Mouse (Mus musculus): ENCODE results near the gene Rgs3. TPM values are rescaled to one million over a fixed set of nuclear protein-coding genes. Genes with fewer than 3 reads are reported as not detected.

The Rgs3 gene
- polyA plus RNA-seq, 1 experiment from 2014 or later = 66.9 TPM

DNA sequence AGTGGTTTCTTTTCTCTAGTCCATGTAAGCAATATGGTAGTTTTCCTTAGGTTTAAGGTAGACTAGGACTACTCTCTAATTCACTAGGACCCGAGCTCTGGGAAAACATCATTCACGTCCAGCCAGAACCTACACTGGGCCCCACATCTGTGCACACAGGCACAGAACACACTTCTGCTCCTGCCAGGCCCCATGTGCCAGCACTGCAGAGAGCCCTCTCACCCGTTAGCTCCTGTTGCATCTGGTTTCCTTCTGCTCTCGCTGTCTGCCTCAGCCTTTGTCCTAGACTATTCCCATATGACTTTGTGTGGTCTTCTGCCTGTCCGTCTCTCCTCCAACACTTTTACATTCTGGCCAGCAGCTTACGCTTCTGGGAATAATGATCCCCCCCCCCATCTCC lies 25.9 kb upstream of the Rgs3 start:
- H3K4me1 ChIP-seq (ENCODE audit: control insufficient read depth, insufficient read depth, low read length) = no peaks in the 10 kb centered on the region
- no peaks in the 10 kb centered on the region for H3K36me3 ChIP-seq (ENCODE audit: control insufficient read depth, insufficient read depth, low read length)
- H3K27me3 ChIP-seq (ENCODE audit: control insufficient read depth, insufficient read depth, low read depth, low read length) = no peaks in the 10 kb centered on the region
- H3K9ac ChIP-seq (ENCODE audit: low read depth, low read length) = no peak overlapping the region
- ATAC-seq = no peak
- no peaks in the 10 kb centered on the region for H3K9me3 ChIP-seq (replicated peaks; ENCODE audit: control insufficient read depth, low read length, poor library complexity, severe bottlenecking)
- no peak overlapping the region for H3K4me2 ChIP-seq (ENCODE audit: low read length)
- WGBS = 79% methylated on average over 6 of the region's 6 CpGs
- H3K4me3 ChIP-seq (ENCODE audit: low read depth, low read length) = no peak overlapping the region
- H3K27ac ChIP-seq (ENCODE audit: low read length) = no peak overlapping the region

DNA sequence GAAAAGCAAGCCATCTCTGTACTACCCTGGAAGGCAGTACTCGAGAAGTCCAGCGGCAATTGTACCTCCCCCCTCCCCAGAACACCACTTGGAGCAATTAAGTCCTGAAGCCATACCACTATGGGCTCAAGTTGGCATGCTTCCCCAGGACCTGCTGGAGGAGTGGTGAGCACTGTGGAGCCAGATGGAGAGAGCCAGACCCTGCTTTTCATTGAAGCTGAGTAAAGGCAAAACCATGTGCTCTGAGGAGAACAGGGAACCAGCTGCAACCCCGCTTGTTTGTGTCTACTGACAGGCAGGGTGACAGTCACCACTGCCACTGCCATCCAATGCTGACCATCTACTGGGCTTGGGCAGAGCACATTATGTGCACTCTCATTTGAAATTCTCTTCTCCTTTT lies 17.8 kb upstream of the Rgs3 start:
- no peak overlapping the region for H3K9ac ChIP-seq (ENCODE audit: low read depth, low read length)

DNA sequence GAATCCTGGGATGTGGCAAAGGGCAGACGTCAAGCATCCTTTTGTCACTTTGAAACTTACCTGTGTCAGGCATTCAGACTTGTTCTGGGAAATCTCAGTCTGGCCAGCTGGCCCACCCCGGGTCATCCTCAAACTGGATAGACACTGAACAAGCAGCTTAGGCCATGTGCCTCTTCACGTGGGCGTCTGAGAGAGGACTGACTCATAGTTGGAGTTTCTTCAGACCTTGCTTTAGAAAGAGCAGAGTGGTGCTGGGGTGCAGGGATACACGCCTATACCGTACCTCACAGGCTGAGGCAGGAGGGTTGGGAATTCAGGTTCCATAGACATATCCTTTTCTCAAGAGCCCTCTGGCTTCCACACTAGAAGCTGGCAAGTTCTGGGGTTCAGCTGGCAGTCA lies 15.9 kb upstream of the Rgs3 start:
- no peaks in the 10 kb centered on the region for H3K27me3 ChIP-seq (ENCODE audit: control insufficient read depth, insufficient read depth, low read depth, low read length)
- H3K4me1 ChIP-seq (ENCODE audit: control insufficient read depth, insufficient read depth, low read length) = no peaks in the 10 kb centered on the region
- no peak overlapping the region for H3K9ac ChIP-seq (ENCODE audit: low read depth, low read length)
- no peak overlapping the region for H3K4me2 ChIP-seq (ENCODE audit: low read length)
- 92% methylated on average over 6 of the region's 6 CpGs for WGBS
- H3K4me3 ChIP-seq (ENCODE audit: low read depth, low read length) = no peak overlapping the region
- H3K36me3 ChIP-seq (ENCODE audit: control insufficient read depth, insufficient read depth, low read length) = no peaks in the 10 kb centered on the region
- no peak for ATAC-seq
- no peaks in the 10 kb centered on the region for H3K9me3 ChIP-seq (replicated peaks; ENCODE audit: control insufficient read depth, low read length, poor library complexity, severe bottlenecking)
- no peak overlapping the region for H3K27ac ChIP-seq (ENCODE audit: low read length)

More for the DNA sequence above, 17.8 kb upstream of the Rgs3 start:
- Histone ChIP-seq H3K4me3 (ENCODE audit: low read depth, low read length) (no peak overlapping the region), H3K4me2 (ENCODE audit: low read length) (no peak overlapping the region), H3K4me1 (ENCODE audit: control insufficient read depth, insufficient read depth, low read length) (no peaks in the 10 kb centered on the region), H3K27me3 (ENCODE audit: control insufficient read depth, insufficient read depth, low read depth, low read length) (no peaks in the 10 kb centered on the region), H3K36me3 (ENCODE audit: control insufficient read depth, insufficient read depth, low read length) (no peaks in the 10 kb centered on the region), H3K27ac (ENCODE audit: low read length) (no peak overlapping the region), H3K9me3 (replicated peaks; ENCODE audit: control insufficient read depth, low read length, poor library complexity, severe bottlenecking) (no peaks in the 10 kb centered on the region)
- WGBS = 85% methylated on average over 3 of the region's 3 CpGs
- no peak for ATAC-seq

DNA sequence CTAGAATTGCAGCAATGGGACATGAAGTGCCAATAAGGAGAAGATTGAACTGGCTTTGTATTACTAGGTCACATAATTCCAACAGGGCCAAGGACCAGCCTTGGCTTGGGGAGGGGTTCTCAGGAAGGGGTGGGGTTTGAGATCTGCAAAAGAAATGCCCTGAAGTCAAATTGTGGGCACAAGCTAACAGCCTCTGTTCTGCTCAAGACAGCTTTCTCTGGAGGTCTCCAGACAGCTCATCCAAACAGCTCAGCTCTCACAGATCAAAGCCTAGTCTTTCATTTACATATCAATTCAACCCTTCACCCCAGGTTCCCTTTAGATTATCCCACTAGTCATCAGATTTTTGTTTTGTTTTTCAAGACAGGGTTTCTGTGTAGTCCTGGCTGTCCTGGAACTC lies 14.8 kb upstream of the Rgs3 start:
- Histone ChIP-seq H3K36me3 (ENCODE audit: control insufficient read depth, insufficient read depth, low read length) (no peaks in the 10 kb centered on the region), H3K9ac (ENCODE audit: low read depth, low read length) (no peak overlapping the region), H3K4me1 (ENCODE audit: control insufficient read depth, insufficient read depth, low read length) (no peaks in the 10 kb centered on the region), H3K4me3 (ENCODE audit: low read depth, low read length) (no peak overlapping the region), H3K9me3 (replicated peaks; ENCODE audit: control insufficient read depth, low read length, poor library complexity, severe bottlenecking) (no peaks in the 10 kb centered on the region), H3K4me2 (ENCODE audit: low read length) (no peak overlapping the region), H3K27ac (ENCODE audit: low read length) (no peak overlapping the region), H3K27me3 (ENCODE audit: control insufficient read depth, insufficient read depth, low read depth, low read length) (no peaks in the 10 kb centered on the region)
- no peak for ATAC-seq

DNA sequence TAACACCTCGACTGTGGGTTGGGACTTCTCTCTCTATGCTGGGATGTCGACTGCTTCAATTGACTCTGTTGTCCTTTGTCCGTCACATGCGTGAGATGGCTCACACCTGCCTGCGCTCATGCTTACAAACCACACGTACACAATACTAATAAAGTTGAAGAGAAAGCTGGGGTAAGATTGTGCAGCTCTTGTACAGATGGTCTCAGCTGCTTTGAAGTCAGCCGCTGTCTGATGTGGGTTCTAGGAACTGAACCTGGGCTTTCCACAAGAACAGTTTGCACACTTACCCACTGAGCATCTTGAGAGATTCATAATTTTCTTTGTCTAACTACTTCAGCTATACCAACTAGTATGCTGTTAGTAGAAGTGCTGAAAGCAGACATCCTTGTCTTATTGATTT lies 7.7 kb upstream of the Rgs3 start:
- Histone ChIP-seq H3K36me3 (ENCODE audit: control insufficient read depth, insufficient read depth, low read length) (no peaks in the 10 kb centered on the region), H3K4me2 (ENCODE audit: low read length) (no peak overlapping the region), H3K4me1 (ENCODE audit: control insufficient read depth, insufficient read depth, low read length) (no peaks in the 10 kb centered on the region), H3K4me3 (ENCODE audit: low read depth, low read length) (no peak overlapping the region), H3K27me3 (ENCODE audit: control insufficient read depth, insufficient read depth, low read depth, low read length) (no peaks in the 10 kb centered on the region), H3K9me3 (replicated peaks; ENCODE audit: control insufficient read depth, low read length, poor library complexity, severe bottlenecking) (no peaks in the 10 kb centered on the region), H3K27ac (ENCODE audit: low read length) (no peak overlapping the region), H3K9ac (ENCODE audit: low read depth, low read length) (no peak overlapping the region)
- 88% methylated on average over 7 of the region's 7 CpGs for WGBS
- no peak for ATAC-seq

DNA sequence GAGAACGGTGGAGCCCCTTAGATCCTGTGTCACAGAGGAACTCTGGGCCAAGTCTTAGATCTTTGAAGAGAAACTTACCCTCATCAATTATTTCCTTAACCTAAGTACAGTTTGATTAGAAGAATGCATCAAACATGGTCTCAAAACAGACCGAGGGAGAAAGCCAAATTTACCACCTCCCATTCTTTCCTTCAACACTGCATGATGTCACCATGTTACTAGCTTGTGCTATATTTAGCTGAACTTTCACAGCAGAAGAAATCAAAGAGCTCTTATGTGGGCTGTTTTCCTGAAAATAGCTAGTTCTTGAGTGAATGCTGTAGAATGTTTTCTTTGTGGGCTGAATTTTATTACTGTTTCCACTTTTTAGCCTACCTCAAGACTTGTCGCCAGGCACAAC lies 2.2 kb upstream of the Rgs3 start:
- no peaks in the 10 kb centered on the region for H3K27me3 ChIP-seq (ENCODE audit: control insufficient read depth, insufficient read depth, low read depth, low read length)
- H3K4me2 ChIP-seq (ENCODE audit: low read length) = no peak overlapping the region
- no peak overlapping the region for H3K9ac ChIP-seq (ENCODE audit: low read depth, low read length)
- WGBS = 72% methylated on average over 3 of the region's 3 CpGs
- no peaks in the 10 kb centered on the region for H3K9me3 ChIP-seq (replicated peaks; ENCODE audit: control insufficient read depth, low read length, poor library complexity, severe bottlenecking)
- H3K4me3 ChIP-seq (ENCODE audit: low read depth, low read length) = no peak overlapping the region
- no peak for ATAC-seq
- H3K27ac ChIP-seq (ENCODE audit: low read length) = no peak overlapping the region
- H3K36me3 ChIP-seq (ENCODE audit: control insufficient read depth, insufficient read depth, low read length) = no peaks in the 10 kb centered on the region
- 0 out of 2 replicates have a peak, but pooled peaks cover 5% of the 10 kb centered on the region for H3K4me1 ChIP-seq (ENCODE audit: control insufficient read depth, insufficient read depth, low read length)

DNA sequence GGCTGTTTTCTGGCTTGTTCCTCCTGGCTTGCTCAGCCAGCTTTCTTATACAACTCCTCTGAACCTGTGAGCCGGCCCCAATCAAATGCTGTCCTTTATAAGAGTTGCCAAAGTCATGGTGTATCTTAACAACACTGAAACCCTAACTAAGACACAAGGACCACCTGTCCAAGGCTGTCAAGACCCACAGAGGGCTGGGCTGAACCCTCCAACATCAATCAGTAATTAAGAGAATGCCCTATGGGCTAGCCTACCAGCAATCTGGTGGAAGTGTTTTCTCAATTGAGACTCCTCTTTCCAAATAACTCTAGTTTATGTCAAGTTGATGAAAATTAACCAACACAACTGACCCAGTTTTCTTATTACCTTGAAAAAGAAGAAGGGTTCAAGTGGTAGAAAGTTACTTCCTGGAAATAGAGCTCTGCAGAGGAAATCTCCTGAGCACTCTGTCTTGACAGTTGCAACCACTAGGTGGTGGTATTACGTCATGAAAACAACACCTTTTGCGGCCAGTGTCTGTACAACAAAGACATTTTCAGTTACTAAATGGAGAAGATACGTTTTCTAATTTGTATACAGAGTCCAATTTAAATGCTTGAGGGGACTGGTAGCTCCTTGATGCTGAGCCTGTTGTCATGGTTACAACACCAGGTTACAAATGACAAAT lies 1.4 kb downstream of the Rgs3 start:
- WGBS = 23% methylated on average over 4 of the region's 4 CpGs
- ATAC-seq = peak; percentile 83
- Histone ChIP-seq H3K9ac (ENCODE audit: low read depth, low read length) (no peak overlapping the region), H3K9me3 (replicated peaks; ENCODE audit: control insufficient read depth, low read length, poor library complexity, severe bottlenecking) (no peaks in the 10 kb centered on the region), H3K4me2 (ENCODE audit: low read length) (no peak overlapping the region), H3K27ac (ENCODE audit: low read length) (no peak overlapping the region), H3K4me1 (ENCODE audit: control insufficient read depth, insufficient read depth, low read length) (0 out of 2 replicates have a peak, but pooled peaks cover 5% of the 10 kb centered on the region), H3K4me3 (ENCODE audit: low read depth, low read length) (no peak overlapping the region), H3K36me3 (ENCODE audit: control insufficient read depth, insufficient read depth, low read length) (no peaks in the 10 kb centered on the region), H3K27me3 (ENCODE audit: control insufficient read depth, insufficient read depth, low read depth, low read length) (no peaks in the 10 kb centered on the region)

DNA sequence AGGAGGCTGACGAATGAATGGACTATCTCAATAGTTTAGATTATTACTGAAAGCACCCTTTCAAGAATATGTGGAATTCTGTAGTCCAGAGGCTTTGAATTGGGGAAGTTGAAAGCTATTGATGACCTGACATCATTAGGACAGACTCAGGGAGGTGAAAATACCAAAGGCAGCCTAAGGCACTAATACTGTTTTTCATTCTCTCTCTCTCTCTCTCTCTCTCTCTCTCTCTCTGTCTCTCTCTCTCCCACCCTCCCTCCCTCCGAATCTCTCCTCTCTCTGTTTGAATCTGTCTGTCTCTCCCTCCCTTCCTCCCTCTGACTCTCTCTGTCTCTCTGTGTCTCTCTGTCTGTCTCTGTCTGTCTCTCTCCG lies 2.0 kb downstream of the Rgs3 start:
- 0 out of 2 replicates have a peak, but pooled peaks cover 5% of the 10 kb centered on the region for H3K4me1 ChIP-seq (ENCODE audit: control insufficient read depth, insufficient read depth, low read length)
- 46% methylated on average over 3 of the region's 3 CpGs for WGBS
- H3K27me3 ChIP-seq (ENCODE audit: control insufficient read depth, insufficient read depth, low read depth, low read length) = no peaks in the 10 kb centered on the region
- no peak for ATAC-seq
- no peak overlapping the region for H3K27ac ChIP-seq (ENCODE audit: low read length)
- no peaks in the 10 kb centered on the region for H3K9me3 ChIP-seq (replicated peaks; ENCODE audit: control insufficient read depth, low read length, poor library complexity, severe bottlenecking)
- H3K36me3 ChIP-seq (ENCODE audit: control insufficient read depth, insufficient read depth, low read length) = no peaks in the 10 kb centered on the region
- H3K4me3 ChIP-seq (ENCODE audit: low read depth, low read length) = no peak overlapping the region
- no peak overlapping the region for H3K4me2 ChIP-seq (ENCODE audit: low read length)
- H3K9ac ChIP-seq (ENCODE audit: low read depth, low read length) = no peak overlapping the region

DNA sequence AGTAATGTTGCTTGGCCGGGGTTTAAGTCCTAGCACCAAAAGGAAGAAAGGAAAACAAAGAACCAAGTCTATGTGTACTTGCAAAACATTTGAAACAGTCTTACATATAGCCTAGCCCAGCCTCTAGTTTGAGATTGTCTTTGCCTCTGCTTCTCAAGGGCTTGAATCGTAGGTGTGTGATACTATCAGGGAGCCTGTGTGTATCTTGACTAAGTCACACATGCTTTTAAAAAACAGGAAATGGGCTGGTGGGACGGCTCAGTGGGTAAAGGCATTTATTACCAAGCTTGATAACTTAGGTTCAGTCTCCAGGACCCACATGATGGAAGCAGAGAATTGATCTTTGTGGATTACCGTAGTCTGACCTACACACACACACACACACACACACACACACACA lies 2.4 kb downstream of the Rgs3 start:
- 0 out of 2 replicates have a peak, but pooled peaks have one; percentile 7 for ATAC-seq
- Histone ChIP-seq H3K9me3 (replicated peaks; ENCODE audit: control insufficient read depth, low read length, poor library complexity, severe bottlenecking) (no peaks in the 10 kb centered on the region), H3K27ac (ENCODE audit: low read length) (no peak overlapping the region), H3K9ac (ENCODE audit: low read depth, low read length) (no peak overlapping the region), H3K36me3 (ENCODE audit: control insufficient read depth, insufficient read depth, low read length) (no peaks in the 10 kb centered on the region), H3K4me1 (ENCODE audit: control insufficient read depth, insufficient read depth, low read length) (0 out of 2 replicates have a peak, but pooled peaks cover 5% of the 10 kb centered on the region), H3K4me2 (ENCODE audit: low read length) (no peak overlapping the region), H3K4me3 (ENCODE audit: low read depth, low read length) (no peak overlapping the region), H3K27me3 (ENCODE audit: control insufficient read depth, insufficient read depth, low read depth, low read length) (no peaks in the 10 kb centered on the region)
- WGBS = 79% methylated on average over 4 of the region's 4 CpGs
